Mouse (Mus musculus) intestine, embryonic 15.5 days (tissue): ENCODE measurements at regions not wholly inside any gene's neighbourhood (a gene's known extent, or its start where the extent isn't known, plus 50 kb on each side); places are given as distances from the start of the nearest gene placed in this dataset.
A peak's percentile ranks its signal among the peaks of the same experiment; 100 is the strongest.

Source experiments
- ATAC-seq: fragments of 200-750 bp; cut with Nextera tagmentation; 2 replicates; pipeline ENCODE4 v1.8.0; 2017; ENCODE audit warnings: moderate TSS enrichment, moderate library complexity
- H3K27ac ChIP-seq: fragments of 300-500 bp; sonication (generic); 2 replicates; pipeline ENCODE4 v1.5.1; 2015; ENCODE audit warnings: mild to moderate bottlenecking, inconsistent platforms
- H3K27me3 ChIP-seq: fragments of 300-500 bp; sonication (generic); replicated peaks from 2 replicates; pipeline ENCODE4 v1.6.1; 2015; ENCODE audit warnings: inconsistent platforms
- H3K36me3 ChIP-seq: fragments of 300-500 bp; sonication (generic); 2 replicates; pipeline ENCODE4 v1.6.1; 2015; ENCODE audit warnings: inconsistent platforms
- H3K4me1 ChIP-seq: fragments of 300-500 bp; sonication (generic); replicated peaks from 2 replicates; pipeline ENCODE4 v1.6.1; 2015; ENCODE audit warnings: inconsistent platforms
- H3K4me2 ChIP-seq: fragments of 300-500 bp; sonication (generic); replicated peaks from 2 replicates; pipeline ENCODE4 v1.6.1; 2015; ENCODE audit warnings: mild to moderate bottlenecking, inconsistent platforms
- H3K4me3 ChIP-seq: fragments of 300-500 bp; sonication (generic); replicated peaks from 2 replicates; pipeline ENCODE4 v1.5.1; 2015; ENCODE audit warnings: inconsistent platforms
- H3K9ac ChIP-seq: fragments of 300-500 bp; sonication (generic); 2 replicates; pipeline ENCODE4 v1.6.1; 2015; ENCODE audit warnings: inconsistent platforms
- H3K9me3 ChIP-seq: fragments of 300-500 bp; sonication (generic); 2 replicates; pipeline ENCODE4 v1.6.1; 2016; ENCODE audit warnings: inconsistent platforms
- WGBS: fragments of 180-500 bp; shearing (Covaris S2); methylation state at CpG from one replicate; pipeline ENCODE4 v1.1.7; 2015; 5-methylcytosine and 5-hydroxymethylcytosine counted together

- no peaks in the 10 kb centered on the region for H3K4me1 ChIP-seq
- whole genome bisulfite sequencing: 55% methylated on average over 6 of the region's 6 CpGs
- no peak for ATAC-seq
- H3K4me2 ChIP-seq: no peak overlapping the region
- H3K9me3 ChIP-seq: no peaks in the 10 kb centered on the region
- no peak overlapping the region for H3K9ac ChIP-seq
- no peak overlapping the region for H3K27ac ChIP-seq
- H3K27me3 ChIP-seq: no peaks in the 10 kb centered on the region
- no peak overlapping the region for H3K4me3 ChIP-seq
- H3K36me3 ChIP-seq: no peaks in the 10 kb centered on the region
Measured at GRCm38 (mm10) chr3:49842119-49842518, 85.0 kb upstream of the Pcdh18 start.

- H3K4me3 ChIP-seq: no peak overlapping the region
- no peak overlapping the region for H3K4me2 ChIP-seq
- no peaks in the 10 kb centered on the region for H3K27me3 ChIP-seq
- no peak overlapping the region for H3K9ac ChIP-seq
- no peak overlapping the region for H3K27ac ChIP-seq
- ATAC-seq: peak; percentile 97
- no peaks in the 10 kb centered on the region for H3K4me1 ChIP-seq
- H3K9me3 ChIP-seq: no peaks in the 10 kb centered on the region
- no peaks in the 10 kb centered on the region for H3K36me3 ChIP-seq
- 57% methylated on average over 10 of the region's 10 CpGs for WGBS
Measured at GRCm38 (mm10) chr3:49840448-49841156, 83.5 kb upstream of the Pcdh18 start.

DNA sequence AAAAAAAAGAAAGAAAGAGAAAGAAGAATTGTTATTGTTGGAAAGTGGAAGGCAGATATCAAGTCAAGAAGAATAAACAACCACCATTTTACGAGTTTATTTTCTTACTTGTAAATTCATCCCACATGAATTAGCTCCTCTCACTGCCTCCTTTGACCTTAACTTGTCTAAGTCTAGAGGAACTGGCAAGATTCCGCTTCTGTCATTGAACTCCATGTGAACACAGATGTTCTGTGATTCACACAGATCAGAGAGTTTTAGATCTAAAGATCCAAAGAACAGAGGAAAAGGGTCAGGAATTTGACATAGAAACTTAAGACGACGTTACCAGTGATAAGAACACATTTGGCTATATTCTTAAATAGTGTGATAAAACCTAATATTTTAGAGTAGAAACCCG is 57.3 kb upstream of the Pcdh18 start:
- Histone ChIP-seq H3K4me3 (no peak overlapping the region), H3K27me3 (no peaks in the 10 kb centered on the region), H3K9ac (no peak overlapping the region), H3K4me1 (no peaks in the 10 kb centered on the region), H3K36me3 (no peaks in the 10 kb centered on the region), H3K9me3 (no peaks in the 10 kb centered on the region), H3K27ac (no peak overlapping the region), H3K4me2 (no peak overlapping the region)
- WGBS: 67% methylated on average over 5 of the region's 5 CpGs
- ATAC-seq: no peak

DNA sequence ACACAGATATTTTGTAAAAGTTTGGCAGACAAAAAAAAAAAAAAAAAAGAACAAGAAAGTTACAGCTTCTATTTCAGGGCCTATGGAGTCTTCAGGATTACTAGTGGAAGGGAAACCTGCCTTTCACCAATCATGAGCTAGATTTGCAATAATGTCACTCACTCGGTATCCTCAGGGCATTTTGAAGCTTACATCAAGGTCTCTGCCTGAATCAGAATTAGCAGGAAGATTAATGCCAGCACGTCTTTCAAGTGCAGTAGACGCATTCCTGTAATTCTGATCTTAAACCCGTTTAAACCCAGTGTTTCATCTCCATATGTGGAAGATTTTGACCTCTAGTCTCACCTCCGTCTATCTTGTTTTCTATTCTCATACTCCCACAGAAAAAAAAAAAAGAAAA is 50.6 kb upstream of the Pcdh18 start:
- 36% methylated on average over 5 of the region's 5 CpGs for WGBS
- H3K4me2 ChIP-seq: no peak overlapping the region
- no peaks in the 10 kb centered on the region for H3K27me3 ChIP-seq
- no peak overlapping the region for H3K4me3 ChIP-seq
- no peaks in the 10 kb centered on the region for H3K36me3 ChIP-seq
- H3K9me3 ChIP-seq: no peaks in the 10 kb centered on the region
- H3K4me1 ChIP-seq: 0 out of 2 replicates have a peak, but pooled peaks cover 5% of the 10 kb centered on the region
- no peak overlapping the region for H3K27ac ChIP-seq
- H3K9ac ChIP-seq: no peak overlapping the region
- ATAC-seq: no peak

GRCm38 (mm10) chr3:49807280-49807679 is 50.2 kb upstream of the Pcdh18 start:
- no peak for ATAC-seq
- WGBS: 6% methylated on average over 1 of the region's 1 CpGs

More at GRCm38 (mm10) chr3:49807280-49807679, 50.2 kb upstream of the Pcdh18 start:
- Histone ChIP-seq H3K27ac (no peak overlapping the region), H3K4me1 (0 out of 2 replicates have a peak, but pooled peaks cover 5% of the 10 kb centered on the region), H3K27me3 (no peaks in the 10 kb centered on the region), H3K36me3 (no peaks in the 10 kb centered on the region), H3K9me3 (no peaks in the 10 kb centered on the region), H3K4me3 (no peak overlapping the region), H3K9ac (no peak overlapping the region), H3K4me2 (no peak overlapping the region)
